Comparison of ENCODE assay signal across 15 mouse cellular contexts in genomic region chr12:99958068-99959060, GRCm38 (mm10). TPM values are rescaled to one million over a fixed set of nuclear protein-coding genes. Genes with fewer than 3 reads are reported as not detected.
DNase-seq lines count a peak whose midpoint lies in the region; ATAC-seq and TF ChIP-seq lines count a peak whose summit lies in the region.
"Had no signal": no experiment of that assay in that cellular context is flagged by ENCODE, and none has a peak within 500 bp of the region (broad histone marks: within the 10 kb centered on the region; RNA-seq: fewer than 3 reads in every experiment).

No protein-coding gene starts in this region.

- DNase-seq in adrenal gland, adult (ENCODE audit: inconsistent age in 2 of 2, low spot score in 1 of 2): peak; percentile 70 to 76
- no peak for DNase-seq in adrenal gland, postnatal 25 days
- DNase-seq in kidney, adult 9 months: peak; percentile 39
- DNase-seq in kidney, postnatal 4 days: no peak
- peak; percentile 23 for DNase-seq in midbrain, embryonic 14.5 days
- DNase-seq in midbrain, embryonic 11.5 days (ENCODE audit: low spot score, missing footprints): no peak
- peak; percentile 25 for DNase-seq in lung, postnatal 36 days
- DNase-seq in cerebellum, adult 2 months: no peak
- DNase-seq: cerebellum, adult 9-10 months; thymus, postnatal 4 days had no signal

- H3K4me1 ChIP-seq in midbrain, embryonic 14.5 days (ENCODE audit: control insufficient read depth, insufficient read depth, low read length): no peaks in the 10 kb centered on the region
- H3K4me1 ChIP-seq in midbrain, embryonic 11.5 days (ENCODE audit: control insufficient read depth, insufficient read depth, low read length): no peaks in the 10 kb centered on the region; the same call in 1 of the 2 replicates
- no peaks in the 10 kb centered on the region for H3K4me1 ChIP-seq in cerebellum, adult 2 months (ENCODE audit: control insufficient read depth, insufficient read depth, low read length)

- H3K36me3 ChIP-seq in midbrain, embryonic 14.5 days (ENCODE audit: control insufficient read depth, insufficient read depth, low read length): peaks cover 16% of the 10 kb centered on the region
- H3K36me3 ChIP-seq in midbrain, embryonic 11.5 days (ENCODE audit: control insufficient read depth, insufficient read depth, low read length): no peaks in the 10 kb centered on the region

- ATAC-seq in midbrain, embryonic 14.5 days (ENCODE audit: low FRiP score, low TSS enrichment): no peak
- ATAC-seq in midbrain, embryonic 11.5 days (ENCODE audit: low FRiP score): no peak
- ATAC-seq: activated CD4-positive, CD25-positive, alpha-beta regulatory T cell, adult 4 months had no signal

- TF ChIP-seq CTCF in cerebellum, adult 2 months (IDR thresholded peaks at IDR 0.05; ENCODE audit: borderline replicate concordance, insufficient read depth, low read depth, low read length): no peak

- no peak for TF ChIP-seq POLR2A in cerebellum, adult 2 months (IDR thresholded peaks at IDR 0.05; ENCODE audit: borderline replicate concordance, insufficient read depth, low read length)

- H3K27me3 ChIP-seq in midbrain, embryonic 14.5 days (ENCODE audit: control insufficient read depth, insufficient read depth, low read length): 0 out of 2 replicates have a peak, but pooled peaks cover 4% of the 10 kb centered on the region
- peaks cover 4% of the 10 kb centered on the region for H3K27me3 ChIP-seq in midbrain, embryonic 11.5 days (ENCODE audit: control insufficient read depth, insufficient read depth, low read length)
- no peaks in the 10 kb centered on the region for H3K27me3 ChIP-seq in cerebellum, adult 2 months (ENCODE audit: control insufficient read depth, insufficient read depth, low read length)

- no peak overlapping the region for H3K4me3 ChIP-seq in midbrain, embryonic 14.5 days (replicated peaks; ENCODE audit: low read depth, low read length)
- H3K4me3 ChIP-seq in midbrain, embryonic 11.5 days (ENCODE audit: low read depth, low read length): no peak overlapping the region
- H3K4me3 ChIP-seq in cerebellum, adult 2 months (replicated peaks; ENCODE audit: insufficient read depth, low read depth, low read length): no peak overlapping the region
- H3K4me3 ChIP-seq: embryonic facial prominence, embryonic 12.5 days; heart, embryonic 13.5 days; megakaryocyte, embryonic 14.5 days had no signal

- no peaks in the 10 kb centered on the region for H3K9me3 ChIP-seq in midbrain, embryonic 14.5 days (ENCODE audit: control insufficient read depth, low read length)
- H3K9me3 ChIP-seq in midbrain, embryonic 11.5 days (ENCODE audit: control insufficient read depth, low read length): no peaks in the 10 kb centered on the region
- H3K9me3 ChIP-seq: embryonic facial prominence, embryonic 12.5 days; heart, embryonic 13.5 days; megakaryocyte, embryonic 14.5 days had no signal

- 63% methylated on average over 9 of the region's 9 CpGs for WGBS in midbrain, embryonic 14.5 days
- 72% methylated on average over 9 of the region's 9 CpGs for WGBS in midbrain, embryonic 11.5 days
- WGBS in cerebellum, adult 2 months: 56% methylated on average over 9 of the region's 9 CpGs

- no peak overlapping the region; the same call in 1 of the 2 replicates for H3K9ac ChIP-seq in midbrain, embryonic 14.5 days (replicated peaks; ENCODE audit: low read length)
- no peak overlapping the region for H3K9ac ChIP-seq in midbrain, embryonic 11.5 days (ENCODE audit: low read length)
- H3K9ac ChIP-seq: embryonic facial prominence, embryonic 12.5 days; heart, embryonic 13.5 days had no signal

- H3K27ac ChIP-seq in midbrain, embryonic 14.5 days (replicated peaks; ENCODE audit: low read depth, low read length): no peak overlapping the region
- no peak overlapping the region for H3K27ac ChIP-seq in midbrain, embryonic 11.5 days (ENCODE audit: low read depth, low read length)
- no peak overlapping the region for H3K27ac ChIP-seq in cerebellum, adult 2 months (ENCODE audit: insufficient read depth, low read length)
- H3K27ac ChIP-seq: embryonic facial prominence, embryonic 12.5 days; heart, embryonic 13.5 days; kidney, postnatal 0 days had no signal

- H3K4me2 ChIP-seq in midbrain, embryonic 14.5 days (ENCODE audit: low read length): no peak overlapping the region
- H3K4me2 ChIP-seq in midbrain, embryonic 11.5 days: no peak overlapping the region
- H3K4me2 ChIP-seq: embryonic facial prominence, embryonic 12.5 days; heart, embryonic 13.5 days had no signal

RNA-seq across cellular contexts. Expression of gene Kcnk13, which starts 5.9 kb away (rescaled TPM):
- total RNA-seq in adrenal gland, postnatal 25 days (2021): 0.57 and 0.76 TPM in 2 replicates
- 0.24 and 0.79 TPM in 2 replicates for polyA plus RNA-seq in midbrain, embryonic 14.5 days (2014; fragmentation: Nextera tagmentation; extraction: Ambion mirVana)
- polyA plus RNA-seq in midbrain, embryonic 11.5 days (2014; fragmentation: Nextera tagmentation; extraction: Ambion mirVana): 0.15 and 0.18 TPM in 2 replicates
- 7.1 and 9.2 TPM in 2 replicates for polyA plus RNA-seq in cerebellum, adult 2 months (2012; rRNA removed)
- polyA plus RNA-seq: activated CD4-positive, CD25-positive, alpha-beta regulatory T cell, adult 4 months had no signal

Comparison
In these comparisons a context has a peak if more than half of its experiments do, and no peak if none do; other contexts are left out.
1. DNase-seq: peak in adrenal gland, adult (2 of 2), kidney, adult 9 months (single experiment), midbrain, embryonic 14.5 days (single experiment) and lung, postnatal 36 days (single experiment); none in adrenal gland, postnatal 25 days (single experiment), kidney, postnatal 4 days (0 of 2), midbrain, embryonic 11.5 days (single experiment) and cerebellum, adult 2 months (0 of 2).